Mouse (Mus musculus) CH12.LX (cell line): ENCODE results near the gene Numa1. TPM values are rescaled to one million over a fixed set of nuclear protein-coding genes. Genes with fewer than 3 reads are reported as not detected.

Source experiments
- DNase-seq: peaks from one replicate; pipeline ENCODE4 v3.0.0-alpha.2; 2013; ENCODE audit errors: extremely low read depth
- H3K27ac ChIP-seq: 2 replicates; pipeline ENCODE4 v1.5.1; 2012; ENCODE audit warnings: low read depth, mild to moderate bottlenecking, control low read depth, moderate library complexity; ENCODE audit not compliant: insufficient read depth
- H3K27me3 ChIP-seq: replicated peaks from 2 replicates; pipeline ENCODE3; 2012; ENCODE audit warnings: inconsistent platforms
- H3K36me3 ChIP-seq, 2 experiments: replicated peaks in 1 of 2; 2 replicates each; pipeline versions ENCODE3 to v1.6.1; 2012; ENCODE audit warnings: inconsistent platforms in 1 of 2, low read length in 1 of 2, mild to moderate bottlenecking in 1 of 2, mixed read lengths in 1 of 2, moderate library complexity in 1 of 2; ENCODE audit not compliant: control insufficient read depth in 1 of 2, insufficient read depth in 1 of 2
- H3K4me1 ChIP-seq, 2 experiments: 2 replicates each; pipeline ENCODE4 v1.6.1; 2012; ENCODE audit warnings: inconsistent platforms in 1 of 2, moderate library complexity in 1 of 2; ENCODE audit not compliant: insufficient read depth in 2 of 2, control insufficient read depth in 1 of 2
- H3K4me2 ChIP-seq: 2 replicates; pipeline ENCODE4 v1.6.1; 2012; ENCODE audit warnings: low read depth, mild to moderate bottlenecking, control low read depth; ENCODE audit not compliant: poor library complexity, insufficient read depth, severe bottlenecking
- H3K4me3 ChIP-seq, 3 experiments: fragments of 150-350 bp in 1 of 3; sonication (generic) in 1 of 3; replicated peaks in 1 of 3; 2 replicates each; pipeline versions ENCODE3 to v1.5.1; 2011 to 2012; ENCODE audit warnings: low read depth in 2 of 3, low read length in 2 of 3, mild to moderate bottlenecking in 2 of 3, moderate library complexity in 2 of 3, control low read depth in 1 of 3, improper control_type of control experiment in 1 of 3, inconsistent platforms in 1 of 3, mixed read lengths in 1 of 3; ENCODE audit not compliant: poor library complexity in 1 of 3
- H3K79me2 ChIP-seq: replicated peaks from 2 replicates; pipeline ENCODE4 v1.6.1; 2012; ENCODE audit warnings: mild to moderate bottlenecking, moderate library complexity; ENCODE audit not compliant: control insufficient read depth, poor library complexity, insufficient read depth, severe bottlenecking; ENCODE audit errors: extremely low read depth
- H3K9ac ChIP-seq: 2 replicates; pipeline ENCODE4 v1.6.1; 2012; ENCODE audit warnings: low read depth, mild to moderate bottlenecking, control low read depth, moderate library complexity; ENCODE audit not compliant: insufficient read depth
- H3K9me3 ChIP-seq: replicated peaks from 2 replicates; pipeline ENCODE3; 2012; ENCODE audit warnings: low read length, inconsistent platforms, mixed read lengths
- BHLHE40 ChIP-seq: IDR thresholded peaks from 2 replicates; pipeline ENCODE4 v1.6.1; 2011; ENCODE audit warnings: mild to moderate bottlenecking, low read depth, low read length, improper control_type of control experiment
- CHD1 ChIP-seq: IDR thresholded peaks from 2 replicates; pipeline ENCODE4 v1.6.1; 2012; ENCODE audit warnings: low read depth, low read length, improper control_type of control experiment, inconsistent platforms
- CHD2 ChIP-seq: IDR thresholded peaks from 2 replicates; pipeline ENCODE4 v1.6.1; 2011; ENCODE audit warnings: low read length, improper control_type of control experiment
- CTCF ChIP-seq, 2 experiments: IDR thresholded peaks in 1 of 2; conservative IDR thresholded peaks in 1 of 2; 2 replicates each; pipeline ENCODE4 v1.5.1; 2011 to 2012; ENCODE audit warnings: low read depth in 2 of 2, low read length in 2 of 2, improper control_type of control experiment in 1 of 2, inconsistent platforms in 1 of 2, mild to moderate bottlenecking in 1 of 2, moderate library complexity in 1 of 2
- E2F4 ChIP-seq: IDR thresholded peaks from 2 replicates; pipeline ENCODE4 v1.6.1; 2011; ENCODE audit warnings: low read depth, low read length, improper control_type of control experiment; ENCODE audit not compliant: insufficient replicate concordance
- ELF1 ChIP-seq: IDR thresholded peaks from 2 replicates; pipeline ENCODE4 v1.6.1; 2014; ENCODE audit warnings: low read depth, mild to moderate bottlenecking, inconsistent platforms, low read length, improper control_type of control experiment
- EP300 ChIP-seq: IDR thresholded peaks from 2 replicates; pipeline ENCODE4 v1.6.1; 2011; ENCODE audit warnings: low read length, improper control_type of control experiment
- ETS1 ChIP-seq: conservative IDR thresholded peaks from 2 replicates; pipeline ENCODE4 v1.6.1; 2012; ENCODE audit warnings: low read depth, mild to moderate bottlenecking, inconsistent platforms, low read length, improper control_type of control experiment, moderate library complexity
- GABPA ChIP-seq: IDR thresholded peaks from 2 replicates; pipeline ENCODE4 v1.6.1; 2012; ENCODE audit warnings: low read depth, low read length, improper control_type of control experiment, inconsistent platforms; ENCODE audit not compliant: insufficient replicate concordance
- HCFC1 ChIP-seq: IDR thresholded peaks from 2 replicates; pipeline ENCODE4 v1.6.1; 2012; ENCODE audit warnings: low read depth, mild to moderate bottlenecking, inconsistent platforms, low read length, improper control_type of control experiment
- IRF4 ChIP-seq: IDR thresholded peaks from 2 replicates; pipeline ENCODE4 v1.6.1; 2014; ENCODE audit warnings: low read depth, mild to moderate bottlenecking, inconsistent platforms, low read length, improper control_type of control experiment
- JUN ChIP-seq: IDR thresholded peaks from 2 replicates; pipeline ENCODE4 v1.6.1; 2011; ENCODE audit warnings: low read depth, mild to moderate bottlenecking, low read length, improper control_type of control experiment, moderate library complexity; ENCODE audit not compliant: insufficient read depth
- JUND ChIP-seq: conservative IDR thresholded peaks from 2 replicates; pipeline ENCODE4 v1.6.1; 2011; ENCODE audit warnings: low read depth, low read length, improper control_type of control experiment
- KAT2A ChIP-seq: IDR thresholded peaks from 2 replicates; pipeline ENCODE4 v1.6.1; 2012; ENCODE audit warnings: low read length, improper control_type of control experiment, inconsistent platforms; ENCODE audit not compliant: insufficient replicate concordance
- MAFK ChIP-seq: IDR thresholded peaks from 2 replicates; pipeline ENCODE4 v1.6.1; 2011; ENCODE audit warnings: low read length, improper control_type of control experiment; ENCODE audit not compliant: insufficient replicate concordance
- MAX ChIP-seq: IDR thresholded peaks from 2 replicates; pipeline ENCODE4 v1.6.1; 2011; ENCODE audit warnings: low read length, improper control_type of control experiment
- MAZ ChIP-seq: IDR thresholded peaks from 2 replicates; pipeline ENCODE4 v1.6.1; 2012; ENCODE audit warnings: low read depth, mild to moderate bottlenecking, inconsistent platforms, low read length, improper control_type of control experiment, moderate library complexity
- MEF2A ChIP-seq: IDR thresholded peaks from 2 replicates; pipeline ENCODE4 v1.6.1; 2014; ENCODE audit warnings: low read depth, mild to moderate bottlenecking, inconsistent platforms, low read length, improper control_type of control experiment, borderline replicate concordance
- MXI1 ChIP-seq: IDR thresholded peaks from 2 replicates; pipeline ENCODE4 v1.6.1; 2011; ENCODE audit warnings: mild to moderate bottlenecking, low read depth, low read length, improper control_type of control experiment
- MYC ChIP-seq: IDR thresholded peaks from 2 replicates; pipeline ENCODE4 v1.6.1; 2011; ENCODE audit warnings: low read depth, mild to moderate bottlenecking, improper control_type of control experiment, low read length
- NELFE ChIP-seq: IDR thresholded peaks from 2 replicates; pipeline ENCODE4 v1.6.1; 2011; ENCODE audit warnings: low read depth, low read length, improper control_type of control experiment
- NRF1 ChIP-seq: IDR thresholded peaks from 2 replicates; pipeline ENCODE4 v1.6.1; 2014; ENCODE audit warnings: low read depth, mild to moderate bottlenecking, inconsistent platforms, low read length, improper control_type of control experiment, moderate library complexity
- PAX5 ChIP-seq: IDR thresholded peaks from 2 replicates; pipeline ENCODE4 v1.6.1; 2012; ENCODE audit warnings: low read length, inconsistent platforms, mixed read lengths
- POLR2A ChIP-seq: IDR thresholded peaks from 2 replicates; pipeline ENCODE4 v1.6.1; 2011; ENCODE audit warnings: low read depth, mild to moderate bottlenecking, improper control_type of control experiment, low read length
- POLR2AphosphoS2 ChIP-seq: IDR thresholded peaks from 2 replicates; pipeline ENCODE4 v1.6.1; 2011; ENCODE audit warnings: low read depth, low read length, improper control_type of control experiment
- RAD21 ChIP-seq: IDR thresholded peaks from 2 replicates; pipeline ENCODE4 v1.6.1; 2011; ENCODE audit warnings: low read depth, mild to moderate bottlenecking, low read length, improper control_type of control experiment, moderate library complexity
- RCOR1 ChIP-seq: conservative IDR thresholded peaks from 2 replicates; pipeline ENCODE4 v1.6.1; 2012; ENCODE audit warnings: low read depth, mild to moderate bottlenecking, inconsistent platforms, low read length, improper control_type of control experiment
- SIN3A ChIP-seq: IDR thresholded peaks from 2 replicates; pipeline ENCODE4 v1.6.1; 2012; ENCODE audit warnings: low read length, improper control_type of control experiment, inconsistent platforms
- SMC3 ChIP-seq: IDR thresholded peaks from 2 replicates; pipeline ENCODE4 v1.6.1; 2011; ENCODE audit warnings: low read depth, low read length, improper control_type of control experiment
- TBP ChIP-seq: conservative IDR thresholded peaks from 2 replicates; pipeline ENCODE4 v1.6.1; 2011; ENCODE audit warnings: low read depth, low read length, improper control_type of control experiment
- TCF12 ChIP-seq: IDR thresholded peaks from 2 replicates; pipeline ENCODE4 v1.6.1; 2014; ENCODE audit warnings: low read depth, mild to moderate bottlenecking, inconsistent platforms, low read length, improper control_type of control experiment
- UBTF ChIP-seq: IDR thresholded peaks from 2 replicates; pipeline ENCODE4 v1.6.1; 2012; ENCODE audit warnings: low read depth, mild to moderate bottlenecking, inconsistent platforms, low read length, improper control_type of control experiment, moderate library complexity
- USF1 ChIP-seq: IDR thresholded peaks from 2 replicates; pipeline ENCODE4 v1.6.1; 2014; ENCODE audit warnings: low read depth, mild to moderate bottlenecking, inconsistent platforms, low read length, improper control_type of control experiment
- USF2 ChIP-seq: conservative IDR thresholded peaks from 2 replicates; pipeline ENCODE4 v1.6.1; 2011; ENCODE audit warnings: low read depth, low read length, improper control_type of control experiment
- ZC3H11A ChIP-seq: IDR thresholded peaks from 2 replicates; pipeline ENCODE4 v1.6.1; 2012; ENCODE audit warnings: low read depth, mild to moderate bottlenecking, inconsistent platforms, low read length, improper control_type of control experiment
- ZKSCAN1 ChIP-seq: IDR thresholded peaks from 2 replicates; pipeline ENCODE4 v1.6.1; 2012; ENCODE audit warnings: low read depth, inconsistent platforms, low read length, improper control_type of control experiment, borderline replicate concordance
- ZMIZ1 ChIP-seq: IDR thresholded peaks from 2 replicates; pipeline ENCODE4 v1.6.1; 2012; ENCODE audit warnings: low read depth, mild to moderate bottlenecking, inconsistent platforms, low read length, improper control_type of control experiment
- ZNF384 ChIP-seq: IDR thresholded peaks from 2 replicates; pipeline ENCODE4 v1.6.1; 2012; ENCODE audit warnings: low read depth, low read length, improper control_type of control experiment, inconsistent platforms
- dilution Hi-C: fragments of 300-500 bp; cut with MboI; formaldehyde crosslinking; loops from 2 replicates; pipeline ENCODE4 v1.14.3; 2020; ENCODE audit warnings: low sequenced_read_pairs; ENCODE audit not compliant: extremely low pct_unique_long_range_greater_than_20kb, extremely low pct_ligation_motif_present
- in situ Hi-C: fragments of 300-500 bp; cut with MboI; formaldehyde crosslinking; loops from 3 replicates; pipeline ENCODE4 v1.14.3; 2019; ENCODE audit warnings: low sequenced_read_pairs, low pct_ligation_motif_present, low pct_unique_long_range_greater_than_20kb, mixed read lengths
- polyA plus RNA-seq: library from polyadenylated mRNA; unstranded; fragments of >175 nt; gene quantifications from 2 replicates; pipeline ENCODE4 v1.2.1, GENCODE M21; 2012; ENCODE audit warnings: low read depth; ENCODE audit not compliant: insufficient read length
- total RNA-seq, 2 experiments: library from RNA; depleted of rRNA; stranded (reverse); fragments of 300-350 nt in 1 of 2; fragments of >200 nt in 1 of 2; gene quantifications; 2 replicates each; pipeline ENCODE4 v1.2.3; 2012 to 2014

Numa1 gene
- total and polyA plus RNA-seq, 3 experiments, result 38.0 to 75.7 (median 57.6) TPM

GRCm38 (mm10) chr7:101905561-101906286, 28.2 kb upstream of the Numa1 start, which contains the start of gene Lamtor1:
Gene Lamtor1, plus strand, starts transcription at chr7:101905904.
- peaks cover 13 to 44% of the 10 kb centered on the region in 2 experiments for H3K36me3 ChIP-seq
- peak within 1 kb of the TSS; percentile 87 for H3K4me2 ChIP-seq
- no peak for TF ChIP-seq ZKSCAN1
- no peak for TF ChIP-seq JUND
- 0 out of 2 replicates have a peak, but pooled peaks have one; percentile 62 for TF ChIP-seq IRF4
- TF ChIP-seq MYC, result peak; percentile 80
- no peak for TF ChIP-seq ZNF384
- TF ChIP-seq EP300, result no peak; the same call in 1 of the 2 replicates
- no peak; the same call in 1 of the 2 replicates for TF ChIP-seq GABPA
- peak; percentile 66; the same call in 1 of the 2 replicates for TF ChIP-seq MAZ
- TF ChIP-seq RAD21, result no peak
- no peak for TF ChIP-seq POLR2AphosphoS2
- no peak for TF ChIP-seq UBTF
- TF ChIP-seq POLR2A, result peak; percentile 88
- TF ChIP-seq TBP, result peak; percentile 76
- TF ChIP-seq CTCF (conservative IDR thresholded peaks at IDR 0.05 in 1 of 2, IDR thresholded peaks at IDR 0.05 in 1 of 2; ENCODE audit: low read depth in 2 of 2, low read length in 2 of 2), result no peak
- TF ChIP-seq E2F4, result 0 out of 2 replicates have a peak, but pooled peaks have one; percentile 43
- no peak for TF ChIP-seq ZC3H11A
- TF ChIP-seq NRF1, result peak; percentile 58
- no peak for TF ChIP-seq JUN
- TF ChIP-seq USF1, result peak; percentile 99
- peak; percentile 79; the same call in 1 of the 2 replicates for TF ChIP-seq KAT2A
- TF ChIP-seq RCOR1, result 0 out of 2 replicates have a peak, but pooled peaks have one; percentile 38
- TF ChIP-seq MAX, result peak; percentile 99
- peak; percentile 49; the same call in 1 of the 2 replicates for TF ChIP-seq MEF2A
- peak; percentile 86 for TF ChIP-seq TCF12
- peak; percentile 69 for TF ChIP-seq ZMIZ1
- TF ChIP-seq HCFC1, result peak; percentile 83
- TF ChIP-seq USF2, result peak; percentile 98
- no peak for TF ChIP-seq SMC3
- peak; percentile 80; the same call in 1 of the 2 replicates for TF ChIP-seq MXI1
- no peak for TF ChIP-seq MAFK
- peak; percentile 76 for TF ChIP-seq ETS1
- TF ChIP-seq SIN3A, result peak; percentile 61
- TF ChIP-seq BHLHE40, result peak; percentile 99
- TF ChIP-seq CHD2, result peak; percentile 90
- peak; percentile 93 for TF ChIP-seq ELF1
- TF ChIP-seq NELFE, result peak; percentile 82
- no peak for TF ChIP-seq CHD1
- no peak for TF ChIP-seq PAX5
- in situ Hi-C loops, result no loop called here
- H3K9ac ChIP-seq, result peak within 1 kb of the TSS; percentile 85
- H3K4me1 ChIP-seq, result peaks cover 7 to 39% of the 10 kb centered on the region in 2 experiments; a peak in 3 of 4 replicates
- peaks cover 6% of the 10 kb centered on the region for H3K9me3 ChIP-seq
- peak; percentile 99 for DNase-seq
- dilution Hi-C loops, result no loop called here
- no peaks in the 10 kb centered on the region for H3K27me3 ChIP-seq
- H3K79me2 ChIP-seq, result peaks cover 22% of the 10 kb centered on the region
- peak within 1 kb of the TSS; percentile 72 for H3K27ac ChIP-seq
- peak within 1 kb of the TSS; percentile 52 to 76 (median 75) for H3K4me3 ChIP-seq
